Mouse (Mus musculus): ENCODE results near the gene Plpp7. TPM values are rescaled to one million over a fixed set of nuclear protein-coding genes. Genes with fewer than 3 reads are reported as not detected.

Plpp7 gene
- total and polyA plus RNA-seq, 3 experiments = 0.25 TPM; not detected in 2

GRCm38 (mm10) chr2:32134039-32134438, 38.7 kb downstream of the Plpp7 start:
- in situ Hi-C loops (cut with MboI; ENCODE audit: low pct_ligation_motif_present, low pct_unique_long_range_greater_than_20kb, low sequenced_read_pairs) (loop anchor here (5.0 to 25.0 kb wide), 4 partner anchors 151 to 428 kb away; partner anchors contain the start of genes Dpm2, Golga2, Pip5kl1 and Swi5), dilution Hi-C loops (cut with MboI; ENCODE audit: extremely low pct_ligation_motif_present, extremely low pct_unique_long_range_greater_than_20kb, low sequenced_read_pairs) (no loop called here)

DNA sequence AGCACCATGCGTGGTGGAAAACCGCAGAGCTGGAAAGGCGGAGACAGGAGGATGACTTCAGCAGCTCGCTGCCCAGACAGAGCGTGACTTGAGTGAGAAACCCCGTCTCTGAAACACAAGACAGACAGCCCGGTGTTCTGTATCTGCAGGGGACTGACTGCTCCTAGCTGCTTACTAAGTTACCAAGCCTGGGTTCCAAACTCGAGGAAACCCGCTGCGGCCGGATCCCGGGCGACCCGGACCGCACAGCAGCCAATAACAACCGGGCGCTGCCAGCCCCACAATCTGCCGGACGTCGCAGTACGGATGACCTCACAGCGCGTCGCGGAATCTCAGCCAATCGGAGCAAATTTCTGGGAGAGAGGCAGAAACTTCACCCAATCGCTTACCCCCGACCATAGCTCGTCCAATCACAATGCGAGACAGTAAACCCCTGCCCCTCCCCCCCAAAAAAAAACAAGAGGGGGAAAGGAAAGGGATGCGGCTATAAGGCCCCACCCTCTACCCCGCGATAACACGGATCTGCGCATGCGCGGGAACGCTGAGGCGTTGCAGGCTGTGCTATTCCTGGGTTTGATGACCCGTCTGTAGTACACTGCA, 42.4 kb downstream of the Plpp7 start:
- H3K27ac ChIP-seq (ENCODE audit: insufficient read depth, low read depth) = peak overlapping the region; percentile 79
- DNase-seq (ENCODE audit: extremely low read depth) = peak; percentile 100
- no peaks in the 10 kb centered on the region for H3K9me3 ChIP-seq (replicated peaks; ENCODE audit: low read length)
- H3K79me2 ChIP-seq (replicated peaks; ENCODE audit: control insufficient read depth, extremely low read depth, insufficient read depth, poor library complexity, severe bottlenecking) = no peaks in the 10 kb centered on the region
- dilution Hi-C loops (cut with MboI; ENCODE audit: extremely low pct_ligation_motif_present, extremely low pct_unique_long_range_greater_than_20kb, low sequenced_read_pairs) (no loop called here), in situ Hi-C loops (cut with MboI; ENCODE audit: low pct_ligation_motif_present, low pct_unique_long_range_greater_than_20kb, low sequenced_read_pairs) (loop anchor here (10.0 to 25.0 kb wide), 3 partner anchors 147 to 425 kb away; partner anchors contain the start of genes Dpm2, Golga2, Pip5kl1 and Swi5)
- H3K36me3 ChIP-seq (replicated peaks in 1 of 2; ENCODE audit: control insufficient read depth in 1 of 2, insufficient read depth in 1 of 2, low read length in 1 of 2) = no peaks in the 10 kb centered on the region
- peak overlapping the region; percentile 90 for H3K9ac ChIP-seq (ENCODE audit: insufficient read depth, low read depth)
- peaks cover 9 to 45% of the 10 kb centered on the region in 2 experiments; a peak in 3 of 4 replicates for H3K4me1 ChIP-seq (ENCODE audit: control insufficient read depth in 1 of 2, insufficient read depth in 2 of 2)
- H3K4me3 ChIP-seq (replicated peaks in 1 of 3; ENCODE audit: low read depth in 2 of 3, low read length in 2 of 3, poor library complexity in 1 of 3) = peak overlapping the region; percentile 76 to 93 (median 85)
- peak overlapping the region; percentile 45 for H3K4me2 ChIP-seq (ENCODE audit: insufficient read depth, low read depth, poor library complexity, severe bottlenecking)
- no peaks in the 10 kb centered on the region for H3K27me3 ChIP-seq (replicated peaks)
- TF ChIP-seq ZC3H11A (IDR thresholded peaks at IDR 0.05; ENCODE audit: low read depth, low read length) = no peak
- 0 out of 2 replicates have a peak, but pooled peaks have one; percentile 33 for TF ChIP-seq EP300 (IDR thresholded peaks at IDR 0.05; ENCODE audit: low read length)
- no peak for TF ChIP-seq RAD21 (IDR thresholded peaks at IDR 0.05; ENCODE audit: low read depth, low read length)
- no peak for TF ChIP-seq CTCF (conservative IDR thresholded peaks at IDR 0.05 in 1 of 2, IDR thresholded peaks at IDR 0.05 in 1 of 2; ENCODE audit: low read depth in 2 of 2, low read length in 2 of 2)
- peak; percentile 98 for TF ChIP-seq ZNF384 (IDR thresholded peaks at IDR 0.05; ENCODE audit: low read depth, low read length)
- peak; percentile 93 for TF ChIP-seq HCFC1 (IDR thresholded peaks at IDR 0.05; ENCODE audit: low read depth, low read length)
- TF ChIP-seq RCOR1 (conservative IDR thresholded peaks at IDR 0.05; ENCODE audit: low read depth, low read length) = no peak
- peak; percentile 64; the same call in 1 of the 2 replicates for TF ChIP-seq ZMIZ1 (IDR thresholded peaks at IDR 0.05; ENCODE audit: low read depth, low read length)
- no peak for TF ChIP-seq USF1 (IDR thresholded peaks at IDR 0.05; ENCODE audit: low read depth, low read length)
- peak; percentile 18; the same call in 1 of the 2 replicates for TF ChIP-seq ETS1 (conservative IDR thresholded peaks at IDR 0.05; ENCODE audit: low read depth, low read length)
- TF ChIP-seq IRF4 (IDR thresholded peaks at IDR 0.05; ENCODE audit: low read depth, low read length) = peak; percentile 44; the same call in 1 of the 2 replicates
- no peak; the same call in 1 of the 2 replicates for TF ChIP-seq UBTF (IDR thresholded peaks at IDR 0.05; ENCODE audit: low read depth, low read length)
- peak; percentile 90 for TF ChIP-seq POLR2A (IDR thresholded peaks at IDR 0.05; ENCODE audit: low read depth, low read length)
- no peak for TF ChIP-seq JUND (conservative IDR thresholded peaks at IDR 0.05; ENCODE audit: low read depth, low read length)
- TF ChIP-seq MAZ (IDR thresholded peaks at IDR 0.05; ENCODE audit: low read depth, low read length) = peak; percentile 98
- peak; percentile 81 for TF ChIP-seq ELF1 (IDR thresholded peaks at IDR 0.05; ENCODE audit: low read depth, low read length)

More at GRCm38 (mm10) chr2:32134039-32134438, 38.7 kb downstream of the Plpp7 start:
- Histone ChIP-seq H3K4me3 (replicated peaks in 1 of 3; ENCODE audit: low read depth in 2 of 3, low read length in 2 of 3, poor library complexity in 1 of 3) (no peak overlapping the region), H3K27ac (ENCODE audit: insufficient read depth, low read depth) (no peak overlapping the region), H3K79me2 (replicated peaks; ENCODE audit: control insufficient read depth, extremely low read depth, insufficient read depth, poor library complexity, severe bottlenecking) (no peaks in the 10 kb centered on the region), H3K4me1 (ENCODE audit: control insufficient read depth in 1 of 2, insufficient read depth in 2 of 2) (peaks cover 0 to 36% of the 10 kb centered on the region in 2 experiments; a peak in 3 of 4 replicates), H3K4me2 (ENCODE audit: insufficient read depth, low read depth, poor library complexity, severe bottlenecking) (no peak overlapping the region), H3K36me3 (replicated peaks in 1 of 2; ENCODE audit: control insufficient read depth in 1 of 2, insufficient read depth in 1 of 2, low read length in 1 of 2) (no peaks in the 10 kb centered on the region), H3K9ac (ENCODE audit: insufficient read depth, low read depth) (no peak overlapping the region), H3K27me3 (replicated peaks) (peaks cover 6% of the 10 kb centered on the region), H3K9me3 (replicated peaks; ENCODE audit: low read length) (no peaks in the 10 kb centered on the region)
- no peak for TF ChIP-seq E2F4 (IDR thresholded peaks at IDR 0.05; ENCODE audit: insufficient replicate concordance, low read depth, low read length)
- TF ChIP-seq USF2 (conservative IDR thresholded peaks at IDR 0.05; ENCODE audit: low read depth, low read length) = no peak
- no peak; the same call in 1 of the 2 replicates for TF ChIP-seq JUND (conservative IDR thresholded peaks at IDR 0.05; ENCODE audit: low read depth, low read length)
- peak; percentile 40; the same call in 1 of the 2 replicates for TF ChIP-seq TCF12 (IDR thresholded peaks at IDR 0.05; ENCODE audit: low read depth, low read length)
- no peak for TF ChIP-seq PAX5 (IDR thresholded peaks at IDR 0.05; ENCODE audit: low read length)
- TF ChIP-seq UBTF (IDR thresholded peaks at IDR 0.05; ENCODE audit: low read depth, low read length) = no peak
- no peak; the same call in 1 of the 2 replicates for TF ChIP-seq HCFC1 (IDR thresholded peaks at IDR 0.05; ENCODE audit: low read depth, low read length)
- TF ChIP-seq ZNF384 (IDR thresholded peaks at IDR 0.05; ENCODE audit: low read depth, low read length) = peak; percentile 66
- TF ChIP-seq TBP (conservative IDR thresholded peaks at IDR 0.05; ENCODE audit: low read depth, low read length) = no peak
- no peak for TF ChIP-seq CHD2 (IDR thresholded peaks at IDR 0.05; ENCODE audit: low read length)
- peak; percentile 88 to 100 for TF ChIP-seq CTCF (conservative IDR thresholded peaks at IDR 0.05 in 1 of 2, IDR thresholded peaks at IDR 0.05 in 1 of 2; ENCODE audit: low read depth in 2 of 2, low read length in 2 of 2)
- no peak for TF ChIP-seq POLR2A (IDR thresholded peaks at IDR 0.05; ENCODE audit: low read depth, low read length)
- TF ChIP-seq SIN3A (IDR thresholded peaks at IDR 0.05; ENCODE audit: low read length) = peak; percentile 73; the same call in 1 of the 2 replicates
- TF ChIP-seq ZKSCAN1 (IDR thresholded peaks at IDR 0.05; ENCODE audit: borderline replicate concordance, low read depth, low read length) = no peak
- TF ChIP-seq POLR2AphosphoS2 (IDR thresholded peaks at IDR 0.05; ENCODE audit: low read depth, low read length) = no peak
- TF ChIP-seq GABPA (IDR thresholded peaks at IDR 0.05; ENCODE audit: insufficient replicate concordance, low read depth, low read length) = no peak
- peak; percentile 77 for TF ChIP-seq MAZ (IDR thresholded peaks at IDR 0.05; ENCODE audit: low read depth, low read length)
- TF ChIP-seq KAT2A (IDR thresholded peaks at IDR 0.05; ENCODE audit: insufficient replicate concordance, low read length) = no peak
- peak; percentile 46; the same call in 1 of the 2 replicates for TF ChIP-seq MEF2A (IDR thresholded peaks at IDR 0.05; ENCODE audit: borderline replicate concordance, low read depth, low read length)
- TF ChIP-seq ETS1 (conservative IDR thresholded peaks at IDR 0.05; ENCODE audit: low read depth, low read length) = no peak
- TF ChIP-seq RAD21 (IDR thresholded peaks at IDR 0.05; ENCODE audit: low read depth, low read length) = peak; percentile 100
- no peak for TF ChIP-seq CHD1 (IDR thresholded peaks at IDR 0.05; ENCODE audit: low read depth, low read length)
- no peak for TF ChIP-seq RCOR1 (conservative IDR thresholded peaks at IDR 0.05; ENCODE audit: low read depth, low read length)
- TF ChIP-seq MXI1 (IDR thresholded peaks at IDR 0.05; ENCODE audit: low read depth, low read length) = 0 out of 2 replicates have a peak, but pooled peaks have one; percentile 53
- no peak for TF ChIP-seq MAFK (IDR thresholded peaks at IDR 0.05; ENCODE audit: insufficient replicate concordance, low read length)
- TF ChIP-seq ZMIZ1 (IDR thresholded peaks at IDR 0.05; ENCODE audit: low read depth, low read length) = no peak
- peak; percentile 73; the same call in 1 of the 2 replicates for TF ChIP-seq NELFE (IDR thresholded peaks at IDR 0.05; ENCODE audit: low read depth, low read length)
- TF ChIP-seq USF1 (IDR thresholded peaks at IDR 0.05; ENCODE audit: low read depth, low read length) = no peak
- TF ChIP-seq EP300 (IDR thresholded peaks at IDR 0.05; ENCODE audit: low read length) = no peak
- TF ChIP-seq ZC3H11A (IDR thresholded peaks at IDR 0.05; ENCODE audit: low read depth, low read length) = peak; percentile 82
- TF ChIP-seq ELF1 (IDR thresholded peaks at IDR 0.05; ENCODE audit: low read depth, low read length) = 0 out of 2 replicates have a peak, but pooled peaks have one; percentile 31
- TF ChIP-seq IRF4 (IDR thresholded peaks at IDR 0.05; ENCODE audit: low read depth, low read length) = peak; percentile 66
- peak; percentile 94 for TF ChIP-seq SMC3 (IDR thresholded peaks at IDR 0.05; ENCODE audit: low read depth, low read length)
- TF ChIP-seq JUN (IDR thresholded peaks at IDR 0.05; ENCODE audit: insufficient read depth, low read depth, low read length) = no peak
- 0 out of 2 replicates have a peak, but pooled peaks have one; percentile 27 for TF ChIP-seq MAX (IDR thresholded peaks at IDR 0.05; ENCODE audit: low read length)
- TF ChIP-seq BHLHE40 (IDR thresholded peaks at IDR 0.05; ENCODE audit: low read depth, low read length) = no peak
- TF ChIP-seq MYC (IDR thresholded peaks at IDR 0.05; ENCODE audit: low read depth, low read length) = peak; percentile 47; the same call in 1 of the 2 replicates
- TF ChIP-seq NRF1 (IDR thresholded peaks at IDR 0.05; ENCODE audit: low read depth, low read length) = peak; percentile 8; the same call in 1 of the 2 replicates
- DNase-seq (ENCODE audit: extremely low read depth) = peak; percentile 91

All from CH12.LX (cell line).